Mouse (Mus musculus) urinary bladder, postnatal 10 days (tissue): ENCODE results near the gene Glipr1.
A peak's percentile ranks its signal among the peaks of the same experiment; 100 is the strongest.
"Not testable (repeated sequence)": the region's sequence is repeated elsewhere in the genome, so short reads cannot be mapped to it uniquely, and the experiment has no call there.

Source experiments
- DNase-seq: peaks from one replicate; pipeline ENCODE4 v3.0.0; 2022; ENCODE audit warnings: low spot score

Glipr1 gene

DNA sequence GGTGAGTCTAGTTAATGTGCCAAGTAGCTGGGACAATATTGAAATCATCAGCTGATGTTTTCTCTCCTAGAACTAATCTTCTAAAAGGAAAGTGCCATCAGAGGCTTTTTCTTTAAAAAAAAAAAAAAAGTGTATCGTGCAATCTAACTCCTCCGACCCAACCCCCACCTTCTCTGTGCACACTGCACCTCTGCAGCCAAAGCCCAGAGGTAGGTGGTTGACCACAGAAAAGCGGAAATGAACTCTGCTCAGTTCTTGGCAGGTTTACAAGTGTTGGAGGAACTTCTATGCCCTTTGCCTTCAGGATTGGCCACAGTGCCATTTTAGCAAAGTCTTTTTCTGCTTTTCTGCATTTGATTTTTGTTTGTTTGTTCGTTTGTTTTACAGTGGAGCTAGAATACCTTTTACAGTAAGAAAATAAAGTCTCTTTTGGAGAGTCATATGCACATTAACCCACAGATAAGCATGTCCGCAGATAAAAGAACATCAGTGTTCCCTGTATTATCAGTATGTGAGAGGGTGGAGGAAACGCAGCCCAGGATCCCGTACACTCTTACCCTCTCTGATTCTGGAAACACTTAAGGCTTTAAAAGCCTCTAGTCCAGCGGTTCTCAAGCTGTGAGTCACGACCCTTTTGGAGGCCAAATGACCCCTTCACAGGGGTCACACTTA is at the start of gene Glipr1:
Glipr1 (minus strand) TSS at position 88 of the 672 bp plus-strand sequence.
- no peak for DNase-seq

DNA sequence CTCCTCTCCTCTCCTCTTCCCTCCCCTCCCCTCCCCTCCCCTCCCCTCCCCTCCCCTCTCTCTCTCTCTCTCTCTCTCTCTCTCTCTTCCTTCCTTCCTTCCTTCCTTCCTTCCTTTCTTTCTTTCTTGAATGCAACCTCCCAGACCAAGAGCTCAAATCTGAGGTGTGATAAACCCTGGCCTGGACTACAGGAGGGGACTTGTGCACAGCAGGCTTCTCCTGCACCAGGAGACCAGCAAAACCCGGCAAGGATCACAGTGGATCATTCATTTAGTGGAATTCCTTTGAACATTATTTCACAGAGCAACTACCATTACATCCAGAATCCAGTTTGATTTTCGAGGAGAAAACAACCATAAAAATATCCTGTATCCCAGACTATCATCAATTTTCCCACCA is 49.5 kb upstream of the Glipr1 start:
- DNase-seq, result not testable (repeated sequence)

DNA sequence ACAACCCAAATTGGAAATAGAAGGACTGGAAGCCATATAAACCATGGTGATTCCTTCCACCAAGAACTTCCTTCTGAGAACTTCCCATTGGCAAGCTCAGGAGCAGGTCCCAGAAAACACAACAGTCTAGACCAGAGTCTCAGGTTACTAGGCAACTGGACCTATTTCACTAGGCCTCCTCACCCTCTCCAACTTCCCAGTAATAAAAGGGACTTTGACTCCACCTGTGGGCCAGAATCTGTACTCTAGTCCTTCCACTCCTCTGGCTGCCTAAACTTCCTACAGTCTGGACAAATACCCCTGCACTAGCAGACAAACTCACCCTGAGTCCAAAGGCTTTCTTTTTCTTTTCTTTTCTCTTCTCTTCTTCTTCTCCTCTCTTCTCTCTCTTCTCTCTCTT is 48.8 kb upstream of the Glipr1 start:
- no peak for DNase-seq

DNA sequence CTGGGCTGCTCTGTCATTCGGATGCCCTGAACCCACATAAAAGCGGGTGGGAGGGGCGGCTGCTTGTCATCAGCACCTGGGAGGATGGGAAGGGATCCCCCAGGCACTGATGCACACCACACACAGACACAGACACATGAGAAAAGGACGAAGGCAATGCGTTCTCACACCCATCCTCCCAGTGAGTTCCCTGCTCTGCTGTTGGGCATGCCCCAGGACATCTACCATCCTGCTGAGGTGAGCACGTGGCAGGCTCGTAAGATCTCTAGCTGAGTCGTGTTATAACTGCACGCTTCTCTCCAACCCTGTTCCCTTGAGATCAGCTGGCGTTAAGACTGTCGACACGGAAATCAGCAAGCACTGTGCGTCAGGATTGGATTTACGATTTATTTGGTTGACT is 41.9 kb upstream of the Glipr1 start:
- DNase-seq, result not testable (repeated sequence)

DNA sequence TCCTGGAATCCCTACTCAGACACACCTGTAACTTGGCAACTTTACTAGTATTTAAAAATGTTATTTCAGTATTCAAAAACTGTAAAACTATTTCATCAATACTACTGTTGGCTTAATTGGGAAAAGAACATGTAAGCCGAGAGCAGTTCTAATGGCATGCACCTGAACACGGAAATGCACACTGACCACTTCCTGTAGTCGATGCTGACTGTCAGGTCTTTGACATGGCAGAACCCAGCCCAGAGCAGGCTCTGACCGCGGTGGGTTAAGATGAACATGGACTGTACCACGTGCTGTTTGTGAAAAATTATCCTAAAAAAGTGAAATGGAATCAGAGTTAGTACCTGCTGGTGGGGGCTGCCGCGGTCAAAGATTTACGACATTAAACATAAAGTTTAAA is 41.1 kb upstream of the Glipr1 start:
- DNase-seq, result not testable (repeated sequence)

DNA sequence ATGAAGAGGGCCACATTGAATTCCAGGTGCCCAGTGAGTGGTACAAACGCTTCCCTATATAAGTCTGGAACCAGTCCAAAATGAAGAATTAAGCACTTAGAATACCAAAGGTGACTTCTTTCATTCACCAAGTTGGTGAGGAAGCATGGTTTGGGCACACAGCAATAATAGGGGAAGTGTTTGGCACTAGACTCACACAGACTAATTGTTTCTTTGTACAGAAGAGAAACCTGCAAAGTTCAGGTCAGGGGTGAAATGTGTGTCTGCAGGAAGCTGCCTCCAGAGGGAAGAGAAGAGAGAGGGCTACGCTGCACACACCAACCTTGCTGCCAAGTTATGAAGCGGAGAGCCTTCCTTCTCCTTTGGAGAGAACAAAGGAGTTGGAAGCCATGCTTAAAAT is 26.3 kb upstream of the Glipr1 start:
- not testable (repeated sequence) for DNase-seq

DNA sequence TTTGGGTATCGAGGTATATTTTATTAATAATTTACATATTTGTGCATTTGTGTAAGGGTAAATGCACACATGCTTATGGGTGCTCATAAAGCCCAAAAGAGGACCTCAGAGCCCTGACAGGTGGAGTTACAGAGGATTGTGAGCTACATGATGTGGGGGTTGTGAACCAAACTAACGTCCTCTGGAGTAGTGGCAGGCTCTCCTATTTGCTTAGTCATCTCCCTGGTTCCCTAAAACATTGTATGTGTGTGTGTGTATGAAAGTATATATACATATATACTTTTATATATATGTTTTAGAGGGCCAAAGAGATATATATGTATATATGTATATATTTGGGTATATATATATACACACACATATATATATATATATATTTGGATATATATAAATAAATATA is 21.2 kb upstream of the Glipr1 start:
- no peak for DNase-seq

DNA sequence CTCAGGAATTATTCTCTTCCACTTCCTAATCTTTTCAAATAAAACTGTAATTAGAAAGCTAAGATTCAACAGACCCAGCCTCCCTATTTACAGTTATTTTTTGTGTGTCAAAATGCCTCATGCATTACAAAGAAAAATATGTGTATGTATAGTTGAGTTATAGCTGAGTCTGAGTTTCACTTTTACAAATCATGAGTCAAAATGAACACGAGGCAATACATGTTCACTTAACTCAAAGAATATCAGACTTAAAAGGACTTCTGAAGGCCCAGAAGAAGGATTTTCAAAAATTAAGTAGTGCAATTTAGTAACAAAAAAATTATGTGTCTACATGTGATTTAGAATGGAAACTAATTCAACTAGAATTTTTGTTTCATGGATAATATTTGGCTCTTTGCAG is 7.1 kb upstream of the Glipr1 start:
- not testable (repeated sequence) for DNase-seq

DNA sequence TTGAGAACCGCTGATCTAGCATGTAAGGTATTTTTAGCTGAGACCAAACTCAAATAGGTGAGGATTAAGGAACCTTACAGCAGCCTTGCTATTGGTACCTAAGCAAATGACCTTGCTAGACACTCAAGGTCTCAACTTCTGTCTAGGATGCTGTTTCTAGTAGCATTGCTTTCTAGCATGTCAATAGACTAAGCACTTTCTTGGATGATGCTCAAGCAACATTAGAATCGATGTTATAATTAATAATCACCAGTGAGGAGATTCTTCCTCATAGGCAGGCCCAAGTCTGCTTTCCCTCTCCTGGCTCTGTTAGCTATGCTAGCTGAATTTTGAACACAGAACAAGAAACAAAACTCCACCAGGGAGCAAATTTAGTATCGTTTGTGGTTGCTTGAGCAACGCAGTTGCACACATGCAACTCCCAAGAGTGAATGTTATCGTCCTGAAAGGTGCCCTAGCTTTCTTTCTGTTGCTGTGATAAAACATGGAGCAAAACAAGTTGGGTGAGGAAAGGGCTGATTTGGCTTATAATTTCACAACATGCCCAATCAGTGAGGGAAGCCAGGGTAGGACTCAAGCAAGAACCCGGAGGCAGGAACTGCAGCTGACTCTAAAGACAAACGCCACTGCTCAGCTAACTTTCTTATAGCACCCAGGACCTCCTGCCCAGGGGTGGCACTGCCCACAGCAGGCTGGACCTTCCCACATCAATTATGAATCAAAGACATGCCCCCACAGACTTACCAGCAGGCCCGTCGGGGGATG is 493 bp downstream of the Glipr1 start:
- no peak for DNase-seq

DNA sequence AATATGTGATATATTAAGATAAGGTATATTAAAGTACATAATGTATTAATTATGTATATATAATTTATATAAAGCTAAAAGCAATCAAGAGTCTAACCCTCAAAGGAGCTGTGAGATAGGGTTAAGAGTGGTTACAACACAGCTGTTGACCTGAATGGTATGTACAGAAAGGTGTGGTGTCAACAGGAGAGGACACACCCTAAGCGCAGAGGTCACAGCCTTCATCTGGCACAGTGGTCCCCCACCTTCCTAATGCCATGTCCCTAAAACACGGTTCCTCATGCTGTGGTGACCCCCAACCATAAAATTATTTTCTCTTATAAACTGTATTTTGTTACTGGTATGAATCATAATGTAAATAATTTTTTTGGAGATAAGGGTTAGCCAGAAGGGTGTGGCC is 1.1 kb downstream of the Glipr1 start:
- no peak for DNase-seq

DNA sequence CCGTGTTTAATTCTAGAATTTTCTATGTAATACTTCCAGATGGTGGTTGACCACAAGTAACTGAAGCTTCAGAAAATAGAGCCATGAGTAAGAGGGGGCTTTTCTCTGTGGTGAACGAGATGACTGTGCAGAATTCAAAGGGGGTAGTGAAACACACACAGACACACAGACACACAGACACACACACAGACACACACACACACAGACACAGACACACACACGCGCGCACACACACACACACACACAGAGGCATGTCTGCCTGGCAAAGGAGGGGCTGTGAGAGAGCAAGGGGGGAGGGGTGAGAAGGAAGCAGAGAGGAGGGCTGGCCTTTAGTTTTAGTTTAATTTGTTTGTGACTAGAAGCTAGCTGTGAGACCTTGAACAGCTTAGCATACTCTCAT is 1.9 kb downstream of the Glipr1 start:
- no peak for DNase-seq

DNA sequence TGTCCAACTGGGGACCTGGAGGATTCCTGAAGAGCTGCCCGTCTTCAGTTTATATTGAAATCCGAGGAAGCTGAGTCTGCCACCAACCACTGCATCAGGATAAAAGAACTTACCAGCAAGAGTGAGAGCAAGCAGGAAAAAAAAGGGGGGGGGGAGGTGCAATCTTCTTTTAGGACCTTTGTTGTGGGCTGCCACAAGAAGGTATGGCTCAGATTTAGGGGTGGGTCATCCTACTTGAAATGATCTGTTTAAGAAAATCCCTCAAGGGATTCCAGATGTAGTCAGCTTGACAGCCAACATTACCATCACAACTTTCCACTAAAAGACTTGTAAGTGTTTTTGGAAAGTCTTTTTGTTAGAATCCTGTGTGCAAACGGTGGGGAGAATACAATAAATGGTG is 2.7 kb downstream of the Glipr1 start:
- DNase-seq, result no peak

DNA sequence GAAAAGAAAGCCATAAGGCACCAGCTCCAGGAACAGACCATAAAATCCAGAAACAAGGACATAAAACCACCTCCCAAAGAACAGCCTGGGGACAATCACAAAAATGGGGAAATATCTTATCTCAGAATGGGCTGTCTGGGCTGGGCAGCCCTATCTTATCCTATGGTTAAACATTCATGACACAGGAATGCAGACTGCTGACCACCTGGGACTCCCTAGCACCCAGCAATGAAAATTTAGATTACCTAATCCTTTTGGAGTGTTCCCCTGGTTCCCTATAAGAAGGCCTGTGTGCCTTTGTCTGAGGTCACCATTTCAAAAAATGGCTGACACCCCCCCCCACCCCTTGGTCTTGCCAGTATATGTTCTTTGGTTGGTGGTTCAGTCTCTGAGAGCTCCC is 4.8 kb downstream of the Glipr1 start:
- DNase-seq, result no peak

DNA sequence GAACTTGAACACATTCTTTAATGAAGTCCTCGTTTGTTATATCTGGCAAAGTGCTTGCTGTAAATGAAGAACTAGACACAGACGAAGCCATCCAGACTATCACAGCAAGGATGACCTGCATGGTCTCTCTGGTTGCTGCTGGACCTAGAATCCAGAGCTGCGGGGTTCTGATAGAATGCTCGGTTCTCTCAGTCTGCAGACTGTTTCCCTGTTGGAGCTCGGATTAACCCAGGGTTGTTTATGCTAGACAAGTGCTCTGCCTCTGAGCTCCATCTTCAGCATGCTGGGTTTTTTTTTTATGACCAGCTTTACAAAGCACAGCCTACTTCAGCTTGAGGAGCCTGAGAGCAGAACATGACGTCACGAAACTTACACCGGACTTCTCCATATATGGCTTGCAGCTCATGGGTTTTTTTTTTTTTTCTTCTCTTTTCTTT is 5.5 kb downstream of the Glipr1 start:
- no peak for DNase-seq

DNA sequence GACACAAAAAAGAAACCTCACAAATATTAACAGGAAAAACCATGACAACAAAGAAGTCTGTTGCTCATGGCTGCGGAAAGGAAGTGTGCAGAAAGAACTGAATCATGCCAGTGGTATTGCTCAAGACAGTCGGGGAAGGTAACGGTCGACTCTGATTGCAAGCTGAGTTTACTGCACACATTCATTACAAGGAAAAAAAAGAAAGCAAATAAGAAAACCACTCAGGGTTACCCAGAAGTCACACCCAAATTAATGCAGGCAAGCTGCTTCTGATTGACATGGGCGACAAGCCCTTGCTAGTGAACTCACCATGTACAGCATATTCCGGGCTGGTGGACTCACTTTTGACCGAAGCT is 5.9 kb downstream of the Glipr1 start:
- no peak for DNase-seq

DNA sequence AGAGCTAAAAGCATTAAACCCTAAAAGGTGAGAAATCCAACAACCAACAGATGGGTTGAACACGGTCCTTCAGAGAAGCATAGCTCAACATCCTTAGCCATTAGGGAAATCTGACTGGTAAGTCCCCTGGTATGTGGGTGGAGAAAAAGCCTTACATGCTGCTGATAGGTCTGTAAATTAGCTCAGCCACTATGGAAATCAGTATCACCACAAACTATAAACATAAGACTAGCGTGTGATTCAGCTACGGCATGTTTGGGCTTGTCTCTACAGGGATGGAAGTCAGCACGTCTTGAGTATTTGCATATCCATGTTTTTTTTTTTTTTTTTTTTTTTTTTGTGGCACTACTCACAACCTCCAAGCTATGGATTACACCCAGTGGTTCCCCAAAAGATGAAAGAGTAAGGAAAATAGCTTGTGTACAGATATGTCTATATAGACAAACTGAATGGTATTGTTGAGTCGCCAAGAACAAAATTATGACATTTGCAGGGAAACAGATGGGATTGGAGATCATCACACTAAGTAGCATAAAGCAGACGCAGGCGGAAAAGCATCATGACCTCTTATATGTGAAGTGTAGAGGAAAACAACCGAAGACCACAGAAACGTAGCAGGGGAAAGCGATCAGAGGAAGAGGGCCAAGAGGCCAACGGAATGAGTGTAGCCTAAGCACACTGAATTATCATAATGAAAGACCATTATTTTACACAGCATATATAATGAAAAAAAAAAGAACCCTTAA is 6.5 kb downstream of the Glipr1 start:
- no peak for DNase-seq

DNA sequence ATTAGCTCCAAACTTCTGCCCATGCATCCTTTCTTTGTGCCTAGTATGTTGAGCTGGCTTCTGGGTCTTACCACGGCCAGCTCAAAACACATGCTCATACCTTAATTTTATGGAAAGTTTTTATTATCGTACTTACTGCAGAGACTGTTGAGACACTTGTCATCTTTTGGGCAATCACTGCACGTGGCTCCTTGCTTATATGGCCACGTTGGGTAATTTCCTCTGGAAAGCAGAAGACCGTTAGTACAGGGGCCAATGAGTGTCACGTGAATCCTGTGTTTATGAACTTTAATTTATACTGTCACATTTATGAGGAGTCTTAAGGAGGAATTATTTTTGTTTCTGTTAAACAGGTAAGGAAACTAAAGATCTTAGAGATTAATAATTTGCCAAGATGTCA is 16.0 kb downstream of the Glipr1 start:
- DNase-seq, result no peak

DNA sequence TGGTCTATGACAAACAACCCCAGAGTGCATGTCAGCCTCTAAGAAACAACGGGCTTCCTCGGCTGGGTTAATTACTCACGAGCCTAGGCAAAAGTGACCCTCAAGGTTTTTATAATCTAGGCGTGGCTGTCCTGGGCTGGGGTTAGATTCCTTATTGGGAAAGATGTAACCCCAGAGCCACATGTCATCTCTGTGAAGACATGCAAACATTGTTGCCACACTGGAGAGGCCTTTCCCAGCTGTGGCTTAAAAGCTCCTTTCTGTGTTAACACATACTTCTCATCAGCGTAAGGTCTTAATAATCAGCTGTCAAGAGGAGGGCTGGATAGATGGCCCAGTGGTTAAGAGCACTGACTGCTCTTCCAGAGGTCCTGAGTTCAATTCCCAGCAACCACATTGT is 19.4 kb downstream of the Glipr1 start:
- DNase-seq, result no peak

DNA sequence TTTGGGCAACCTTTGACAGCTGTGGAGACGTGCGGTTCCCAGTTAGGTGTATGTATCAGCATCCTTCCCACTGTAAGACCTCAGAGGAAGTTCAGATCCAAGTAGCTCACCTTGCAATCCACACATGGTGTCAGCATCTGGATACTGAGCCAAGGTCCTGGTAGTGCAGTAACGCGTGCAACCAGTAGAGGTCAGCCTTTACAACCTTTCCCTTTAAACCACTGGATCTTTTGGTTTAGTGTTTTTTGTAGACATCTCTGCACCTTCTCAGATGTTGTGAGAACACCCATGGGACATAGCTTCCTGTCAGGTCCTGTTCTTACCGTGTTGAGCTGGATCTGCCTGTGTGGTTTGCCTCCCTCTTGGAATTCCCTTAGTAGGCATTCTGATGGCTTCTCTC is 24.8 kb downstream of the Glipr1 start:
- no peak for DNase-seq

DNA sequence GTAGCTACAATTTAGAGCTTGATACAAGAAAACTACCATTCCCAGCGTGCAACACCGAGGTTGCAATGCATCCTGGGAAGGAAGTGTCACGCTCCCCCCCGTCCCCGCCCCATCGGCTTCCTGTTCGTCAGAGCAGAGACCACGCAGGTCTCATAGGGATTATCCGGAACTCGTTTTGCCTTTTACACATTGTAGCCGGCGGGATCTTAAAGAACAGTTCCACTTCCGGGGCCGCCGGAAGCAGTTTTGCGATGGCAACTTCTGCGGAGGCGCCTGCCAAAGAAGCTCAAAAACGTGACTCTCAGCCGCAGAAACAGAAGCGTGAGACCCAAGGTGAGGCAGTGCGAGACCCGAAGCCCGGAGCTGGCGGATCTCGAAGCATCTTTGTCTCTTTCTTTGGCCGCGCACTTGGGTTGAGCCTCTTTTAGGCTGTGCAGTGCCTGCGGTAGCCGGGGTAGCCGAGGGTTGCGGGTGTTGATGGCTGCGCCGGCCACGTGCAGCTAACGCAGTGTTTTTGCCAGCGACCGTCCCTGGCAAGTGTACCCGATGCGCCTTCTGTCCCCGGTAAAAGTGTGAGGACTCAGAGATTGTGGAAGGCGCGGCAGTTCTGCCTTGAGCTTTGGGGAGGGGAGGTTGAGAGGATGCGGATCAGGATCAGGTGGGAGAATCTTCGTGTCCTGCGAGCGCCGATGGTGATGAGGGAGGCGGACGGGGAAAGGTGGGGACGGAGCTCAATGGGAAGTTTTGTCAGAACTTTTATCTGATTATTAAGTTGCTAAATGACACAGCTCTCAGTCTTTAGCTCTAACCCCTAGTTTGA is 29.7 kb downstream of the Glipr1 start, which contains the start of gene Krr1:
Krr1 (plus strand) TSS at position 123 of the 820 bp plus-strand sequence.
- DNase-seq, result peak; percentile 41

DNA sequence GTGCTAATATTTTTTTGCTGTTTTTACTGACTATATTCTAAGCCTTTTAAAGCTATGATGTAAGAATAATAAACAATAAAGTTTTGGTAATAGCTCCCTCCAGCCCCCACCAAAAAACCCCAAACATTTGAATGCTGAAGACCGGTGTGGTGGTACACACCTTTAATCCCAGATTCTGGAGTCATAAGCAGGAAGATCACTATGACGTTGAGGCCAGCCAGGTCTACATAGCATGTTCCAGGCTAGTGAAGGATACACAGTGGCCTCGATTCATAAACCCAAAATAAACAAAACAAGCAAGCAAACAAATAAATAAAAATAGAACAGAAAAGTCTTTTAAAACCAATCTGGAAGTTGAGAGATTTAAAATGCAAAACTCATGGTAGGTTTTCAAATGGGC is 30.5 kb downstream of the Glipr1 start:
- no peak for DNase-seq

DNA sequence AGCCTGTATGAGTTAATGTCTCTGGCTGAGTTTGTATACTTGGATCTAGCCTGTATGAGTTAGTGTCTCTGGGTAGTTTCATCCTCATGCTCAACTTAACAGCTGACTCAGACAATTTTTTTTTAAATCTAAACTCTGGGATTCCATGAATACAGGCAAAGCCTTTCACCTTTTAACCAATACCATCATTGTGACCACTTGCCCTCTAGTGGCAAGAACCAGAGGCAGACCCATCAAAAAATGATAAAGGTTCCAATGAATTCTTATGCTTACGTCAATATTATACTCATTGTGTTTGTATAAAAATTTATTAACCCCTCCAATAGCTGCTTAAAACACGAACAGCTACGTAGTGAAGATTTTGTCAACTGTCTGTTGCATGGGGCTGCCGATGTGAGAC is 36.0 kb downstream of the Glipr1 start:
- no peak for DNase-seq
